Mouse (Mus musculus): ENCODE results near the gene Ltb. TPM values are rescaled to one million over a fixed set of nuclear protein-coding genes. Genes with fewer than 3 reads are reported as not detected.

Ltb gene
- total RNA-seq, 2 experiments from 2014 or later, result 0.79 to 0.80 TPM

- DNase-seq (ENCODE audit: low spot score in 2 of 2), result peak; percentile 98 to 99
Observed at GRCm38 (mm10) chr17:35164568-35165450, 29.4 kb upstream of the Ltb start, which contains the start of gene Prrc2a. Gene Prrc2a, minus strand, starts transcription at chr17:35164897.

DNA sequence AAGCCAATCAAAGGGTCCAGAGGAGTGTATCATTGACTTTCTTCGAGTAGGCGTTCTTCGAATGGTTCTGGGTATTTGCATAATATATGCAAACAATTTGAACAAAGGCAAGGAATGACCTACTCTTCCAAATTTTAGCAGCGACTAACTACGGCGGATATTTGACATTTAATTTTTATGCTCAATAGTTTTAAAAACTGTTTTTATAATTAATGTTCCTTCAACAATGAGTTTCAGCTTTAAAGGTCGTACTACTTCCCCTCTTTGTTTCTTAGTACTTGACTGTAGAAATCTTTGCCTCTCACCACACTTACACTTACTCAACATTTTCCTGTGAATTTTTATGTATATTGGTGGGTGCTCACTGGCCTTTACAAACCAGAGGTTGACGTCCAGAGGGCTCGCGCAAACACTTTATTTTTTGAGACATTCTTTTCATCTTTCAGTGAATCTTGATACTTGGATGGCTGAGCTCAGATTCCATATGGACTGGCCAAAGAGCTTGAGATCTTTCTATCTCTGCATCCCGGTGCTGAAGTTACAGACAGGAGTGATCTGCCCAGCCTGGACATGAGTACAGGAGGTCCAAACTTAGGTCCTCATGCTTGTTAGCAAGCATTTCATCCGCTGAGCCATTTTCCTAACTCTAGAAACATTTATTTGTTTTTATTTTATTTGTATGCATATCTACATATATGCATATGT is 28.6 kb upstream of the Ltb start:
- no peak for DNase-seq (ENCODE audit: low spot score in 2 of 2)

- peak; percentile 54 to 73 for DNase-seq (ENCODE audit: low spot score in 2 of 2)
Observed at GRCm38 (mm10) chr17:35166352-35167035, 27.7 kb upstream of the Ltb start.

GRCm38 (mm10) chr17:35167794-35168193 is 26.4 kb upstream of the Ltb start:
- DNase-seq (ENCODE audit: low spot score in 2 of 2), result peak in 1 of 2 experiments; percentile 68

DNA sequence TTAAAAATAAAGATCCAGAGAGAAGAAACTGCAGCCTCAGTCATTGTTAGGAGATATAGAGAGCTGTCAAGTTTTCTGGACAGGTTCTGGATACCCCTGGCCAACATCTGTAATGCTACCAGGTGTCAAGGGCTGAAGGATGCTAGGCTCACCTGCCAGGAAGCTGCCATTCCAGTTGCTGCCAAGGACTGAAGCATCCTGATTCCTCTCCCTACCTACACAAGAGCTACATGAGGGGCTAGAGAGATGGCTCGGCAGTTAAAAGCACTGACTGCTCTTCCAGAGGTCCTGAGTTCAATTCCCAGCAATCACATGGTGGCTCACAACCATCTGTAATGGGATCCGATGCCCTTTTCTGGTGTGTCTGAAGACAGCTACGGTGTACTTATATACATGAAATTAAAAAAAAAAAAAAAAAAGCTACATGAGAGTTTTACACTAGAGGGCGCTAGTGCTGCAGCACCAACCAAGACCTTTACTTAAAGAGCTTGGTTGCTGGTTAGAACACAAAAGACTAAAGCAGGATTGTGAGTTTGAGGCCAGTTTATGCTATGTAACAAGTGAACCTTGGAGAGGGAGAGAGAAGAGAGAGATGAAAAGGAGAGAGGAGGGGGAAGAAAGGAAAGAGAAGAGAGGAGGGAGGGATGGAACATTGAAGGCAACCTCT is 25.6 kb upstream of the Ltb start:
- DNase-seq (ENCODE audit: low spot score in 2 of 2), result no peak

- DNase-seq (ENCODE audit: low spot score in 2 of 2), result peak; percentile 59 to 60
Observed at GRCm38 (mm10) chr17:35172445-35173234, 21.6 kb upstream of the Ltb start.

DNA sequence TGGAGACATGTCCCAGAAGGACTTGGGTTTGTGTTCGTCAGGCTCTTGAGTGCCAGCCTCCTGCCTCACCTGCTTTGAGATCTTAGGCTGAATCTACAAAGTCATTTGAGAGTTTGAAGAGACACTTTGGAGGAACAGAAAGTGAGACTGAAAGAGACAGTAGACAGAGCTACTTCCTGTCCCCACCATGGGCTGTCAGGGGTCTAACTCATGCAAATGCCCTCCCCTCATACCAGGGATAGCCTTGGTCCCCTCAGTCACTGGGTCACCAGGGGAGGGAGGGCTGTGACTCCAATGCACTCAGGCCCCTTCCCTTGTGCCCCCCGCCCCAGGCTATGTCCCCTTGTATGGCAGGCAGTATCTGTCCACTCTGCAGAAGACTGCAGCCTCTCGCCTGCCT is 20.9 kb upstream of the Ltb start:
- no peak for DNase-seq (ENCODE audit: low spot score in 2 of 2)

DNA sequence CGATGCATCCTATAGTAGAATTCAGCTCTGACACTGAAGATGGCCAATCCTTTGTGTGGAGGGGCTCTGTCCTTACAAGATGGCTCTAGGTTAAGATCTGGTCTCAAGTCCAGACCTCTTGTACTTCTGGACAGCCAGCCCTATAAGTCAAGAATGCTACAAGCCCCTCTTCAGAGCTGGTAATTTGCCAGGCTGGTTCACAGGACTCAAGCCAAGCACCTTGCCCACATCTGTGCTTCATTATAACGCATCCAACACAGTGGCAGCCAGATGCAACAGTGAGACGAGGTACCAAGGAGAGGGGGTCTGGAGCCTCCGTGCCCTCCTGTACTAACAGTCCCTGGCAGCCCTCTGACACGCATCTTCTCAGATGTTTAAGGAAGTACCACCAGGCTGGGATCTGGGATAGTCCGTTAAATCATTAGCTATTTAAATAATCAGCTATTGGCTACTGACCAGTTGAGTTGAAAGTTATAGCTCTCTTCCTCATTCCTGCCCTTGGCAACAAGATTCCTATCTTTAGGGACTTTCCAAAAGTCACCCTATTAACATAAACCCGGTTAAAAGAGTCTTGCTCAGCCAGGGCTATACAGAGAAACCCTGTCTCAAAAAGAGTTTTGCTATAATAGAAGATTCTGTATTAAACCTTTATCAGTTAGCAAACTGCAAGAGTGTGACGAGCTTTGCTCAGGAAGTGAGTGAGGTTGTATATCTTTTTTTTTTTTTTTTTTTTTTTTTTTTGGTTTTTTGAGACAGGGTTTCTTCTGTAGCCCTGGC is 19.9 kb upstream of the Ltb start:
- DNase-seq (ENCODE audit: low spot score in 2 of 2), result no peak

DNA sequence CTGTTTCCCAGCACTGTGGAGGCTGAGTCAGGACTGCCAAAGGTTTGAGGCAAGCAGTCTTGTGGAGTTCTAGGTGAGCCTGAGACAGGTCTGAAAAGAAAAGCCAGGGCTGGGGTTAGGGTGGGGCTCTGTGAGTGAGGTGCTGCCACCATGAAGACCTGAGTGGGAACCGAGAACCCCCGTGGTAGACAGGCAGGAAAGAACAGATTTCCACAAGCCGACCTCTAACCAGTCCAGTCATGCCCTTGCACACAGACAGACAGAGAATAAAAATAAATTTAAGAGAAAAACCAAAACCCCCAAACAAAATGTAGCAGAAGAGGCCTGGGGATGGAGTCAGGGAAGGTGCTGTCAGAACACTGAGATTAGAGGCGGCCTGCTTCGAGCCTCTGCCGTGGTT is 18.9 kb upstream of the Ltb start:
- DNase-seq (ENCODE audit: low spot score in 2 of 2), result no peak

GRCm38 (mm10) chr17:35175968-35176367 is 18.3 kb upstream of the Ltb start, which contains the start of gene Aif1:
Gene Aif1, minus strand, starts transcription at chr17:35176068.
- DNase-seq (ENCODE audit: low spot score in 2 of 2), result no peak

- peak; percentile 44 to 54 for DNase-seq (ENCODE audit: low spot score in 2 of 2)
Observed at GRCm38 (mm10) chr17:35178528-35178927, 15.7 kb upstream of the Ltb start.

DNA sequence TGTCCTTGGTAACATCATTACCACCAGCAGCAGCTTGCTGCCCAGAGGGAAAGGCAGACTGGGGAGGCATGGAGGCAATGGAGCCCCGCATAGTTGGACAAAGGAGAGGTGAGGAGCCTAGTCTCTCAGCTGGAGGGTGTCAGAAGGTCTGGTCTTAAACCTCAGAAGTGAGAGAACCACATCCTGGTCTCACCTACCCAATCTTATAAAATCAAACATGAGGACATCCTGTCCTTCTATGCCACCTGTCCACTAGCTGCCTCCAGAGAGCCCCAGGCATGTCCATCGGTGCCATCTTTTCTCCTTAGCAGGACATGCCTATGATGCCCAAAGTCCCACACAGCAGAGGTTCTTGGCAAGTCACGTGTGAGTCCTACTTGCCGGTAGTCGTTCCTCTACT is 14.1 kb upstream of the Ltb start:
- DNase-seq (ENCODE audit: low spot score in 2 of 2), result no peak

DNA sequence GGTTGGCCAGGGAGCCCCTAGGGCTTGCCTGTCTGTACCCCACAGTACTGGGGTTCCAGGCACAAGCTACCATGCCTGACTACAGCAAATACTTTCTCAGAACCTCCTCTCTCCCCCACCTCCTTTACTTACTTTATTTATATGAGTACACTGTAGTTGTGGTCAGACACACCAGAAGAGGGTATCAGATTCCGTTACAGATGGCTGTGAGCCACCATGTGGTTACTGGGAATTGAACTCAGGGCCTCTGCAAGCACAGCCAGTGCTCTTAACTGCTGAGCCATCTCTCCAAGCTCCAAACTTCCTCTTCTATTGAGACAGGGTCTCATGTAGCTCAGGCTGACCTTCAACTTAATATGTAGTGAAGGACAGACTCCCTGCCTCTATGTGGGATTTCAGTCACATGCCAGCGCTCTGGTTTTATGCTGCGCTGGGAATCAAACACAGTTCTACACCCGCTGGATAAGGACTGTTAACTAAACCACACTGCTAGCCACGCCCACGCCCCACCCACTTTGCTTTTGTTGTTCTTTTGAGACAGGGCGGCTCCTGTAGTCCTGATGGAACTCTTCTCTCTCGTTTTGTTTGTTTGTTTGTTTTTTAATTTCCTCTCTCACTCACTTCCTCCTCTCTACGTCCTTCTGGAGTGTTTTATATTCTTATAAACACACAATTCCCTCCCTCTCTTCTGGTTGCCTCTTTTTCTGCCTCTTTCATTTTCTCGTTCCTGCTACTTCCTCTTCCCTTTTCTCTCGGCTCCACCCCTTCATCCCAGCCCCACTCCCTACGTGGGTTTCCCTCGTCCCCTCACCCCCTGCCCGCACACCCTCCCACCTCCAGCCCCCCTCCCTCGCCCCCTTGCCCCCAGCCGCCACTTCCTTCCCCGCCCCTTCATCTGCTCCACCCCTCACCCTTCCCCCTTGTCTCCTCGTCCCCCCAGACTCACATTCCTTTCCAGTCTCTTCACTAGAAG is 8.3 kb upstream of the Ltb start:
- DNase-seq (ENCODE audit: low spot score in 2 of 2), result no peak

DNA sequence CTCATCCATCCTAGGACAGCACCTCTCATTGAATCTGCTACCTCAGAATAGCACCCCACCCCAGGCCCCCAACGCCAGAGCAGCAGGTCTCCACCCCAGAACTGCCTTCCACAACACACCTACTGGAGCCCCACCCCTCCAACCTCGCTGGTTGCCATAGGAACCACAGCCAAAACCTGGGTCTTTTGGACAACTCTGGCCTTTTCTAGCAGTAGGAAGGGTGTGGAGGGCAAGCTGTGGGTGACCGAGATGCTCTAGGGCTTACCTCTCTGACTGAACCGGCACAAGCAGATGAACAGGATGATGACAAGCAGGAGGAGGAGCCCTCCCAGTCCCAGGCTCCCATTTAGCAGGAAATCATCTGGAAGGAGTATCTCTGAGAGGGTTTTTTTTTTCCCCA is 7.6 kb upstream of the Ltb start:
- DNase-seq (ENCODE audit: low spot score in 2 of 2), result no peak

DNA sequence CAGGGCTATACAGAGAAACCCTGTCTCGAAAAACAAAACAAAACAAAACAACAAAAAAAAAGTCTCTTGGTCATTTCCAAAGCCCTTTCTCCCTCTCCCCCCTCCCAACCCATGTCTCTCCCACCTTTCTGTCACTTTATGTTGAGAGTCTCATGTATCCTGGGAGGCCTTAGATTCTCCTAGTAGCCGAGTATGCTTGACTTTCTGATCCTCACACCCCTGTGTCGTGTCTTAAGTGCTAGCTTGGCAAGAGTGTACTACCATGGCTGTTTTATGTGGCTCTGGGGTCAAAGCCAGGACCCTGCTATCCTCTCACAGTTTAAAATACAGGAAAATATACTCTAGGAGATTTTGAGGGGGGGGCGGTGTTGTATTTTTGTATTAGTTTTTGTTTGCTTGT is 6.9 kb upstream of the Ltb start:
- DNase-seq (ENCODE audit: low spot score in 2 of 2), result no peak

DNA sequence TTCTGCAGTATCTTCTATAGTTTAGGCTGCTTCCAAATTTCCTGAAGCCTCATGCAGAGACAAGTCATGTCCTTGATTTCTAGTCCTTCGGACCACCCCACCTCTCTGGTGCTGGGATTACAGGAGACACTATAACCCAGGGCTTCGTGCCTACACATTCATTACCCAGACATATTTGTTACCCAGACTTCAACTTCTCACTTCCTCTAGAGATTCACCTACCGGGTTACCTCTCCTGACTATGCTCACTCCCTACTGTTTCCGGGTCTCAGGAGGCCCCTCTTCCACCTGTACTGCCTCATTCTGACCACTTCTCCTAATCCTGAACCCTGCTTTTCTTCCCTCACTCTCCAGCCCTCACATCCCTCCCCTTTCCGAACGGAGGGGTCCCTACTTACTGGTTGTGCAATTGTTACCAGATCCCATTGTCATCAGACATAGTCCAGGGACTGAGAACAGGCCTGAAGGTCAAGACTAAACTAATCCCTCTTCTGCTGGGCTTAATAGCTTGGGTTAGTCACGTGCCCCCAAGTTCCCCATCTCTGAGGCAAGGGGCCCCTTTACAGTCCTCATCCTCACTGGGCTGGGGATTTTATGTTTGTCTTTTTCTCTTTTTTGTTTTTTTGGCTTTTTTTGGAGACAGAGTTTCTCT is 6.2 kb upstream of the Ltb start, which contains the start of gene Lst1:
Gene Lst1 (minus strand): TSS at position 481 of the 652 bp plus-strand sequence.
- no peak for DNase-seq (ENCODE audit: low spot score in 2 of 2)

- DNase-seq (ENCODE audit: low spot score in 2 of 2), result no peak
Observed at GRCm38 (mm10) chr17:35189186-35189585, 5.1 kb upstream of the Ltb start.

GRCm38 (mm10) chr17:35190096-35190495 is 4.1 kb upstream of the Ltb start:
- no peak for DNase-seq (ENCODE audit: low spot score in 2 of 2)
